8 mouse cellular contexts compared by ENCODE assay signal in the genomic region with DNA sequence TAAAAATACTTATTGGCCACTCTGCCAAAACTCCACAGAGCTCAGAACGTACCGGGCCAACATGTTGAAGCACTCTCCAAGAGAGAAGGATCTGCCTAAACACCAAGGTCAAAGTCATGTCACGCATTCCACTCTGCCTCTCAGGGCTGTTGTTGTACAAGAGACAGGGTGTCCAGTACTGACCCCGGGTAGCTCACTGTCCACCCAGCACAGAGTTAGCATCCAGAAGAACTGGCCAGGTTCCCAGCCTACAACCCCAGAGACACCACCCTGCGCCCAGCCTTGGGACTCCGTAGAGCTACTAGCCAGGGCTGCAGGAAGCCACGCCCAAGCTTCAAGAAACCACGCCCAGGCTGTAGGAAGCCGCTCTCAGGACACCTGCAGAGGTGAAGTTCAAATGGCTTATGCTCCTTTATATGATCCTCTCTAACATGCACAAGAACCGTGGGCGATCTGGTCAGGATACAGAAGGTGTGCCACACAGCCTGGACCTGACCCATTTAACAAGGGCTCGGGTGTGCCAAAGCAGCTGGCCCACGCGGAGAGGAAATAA. TPM values are rescaled to one million over a fixed set of nuclear protein-coding genes. Genes with fewer than 3 reads are reported as not detected.
DNase-seq lines count a peak whose midpoint lies in the region; ATAC-seq and TF ChIP-seq lines count a peak whose summit lies in the region.

No protein-coding gene starts in this region.

- no peak overlapping the region for H3K4me2 ChIP-seq in intestine, postnatal 0 days (replicated peaks; ENCODE audit: low read depth)
- no peak overlapping the region for H3K4me2 ChIP-seq in forebrain, embryonic 12.5 days

- ATAC-seq in intestine, postnatal 0 days = peak; percentile 19; the same call in 1 of the 2 replicates
- no peak for ATAC-seq in forebrain, embryonic 12.5 days (ENCODE audit: low FRiP score)

- intact Hi-C loops in gastrocnemius, adult 2 months (cut with DNase I) = loop anchor here (1.0 kb wide), 2 partner anchors 18 to 40 kb away; no protein-coding TSS in a partner anchor

- TF ChIP-seq CTCF in gastrocnemius, adult 2 months (IDR thresholded peaks at IDR 0.05) = no peak
- TF ChIP-seq CTCF in intestine, postnatal 0 days (IDR thresholded peaks at IDR 0.05; ENCODE audit: low read depth) = no peak

- H3K4me1 ChIP-seq in intestine, postnatal 0 days (replicated peaks; ENCODE audit: control insufficient read depth, insufficient read depth, low read length) = no peaks in the 10 kb centered on the region; the same call in 1 of the 2 replicates
- peaks cover 17% of the 10 kb centered on the region for H3K4me1 ChIP-seq in forebrain, embryonic 12.5 days

- H3K9me3 ChIP-seq in intestine, postnatal 0 days (ENCODE audit: control insufficient read depth) = no peaks in the 10 kb centered on the region
- no peaks in the 10 kb centered on the region for H3K9me3 ChIP-seq in forebrain, embryonic 12.5 days

- H3K9ac ChIP-seq in intestine, postnatal 0 days (ENCODE audit: low read depth, low read length) = no peak overlapping the region
- no peak overlapping the region for H3K9ac ChIP-seq in forebrain, embryonic 12.5 days

- 45% methylated on average over 14 of the region's 14 CpGs for WGBS in intestine, postnatal 0 days
- 65% methylated on average over 14 of the region's 14 CpGs for WGBS in forebrain, embryonic 12.5 days

- DNase-seq in right cerebral cortex, adult 18-20 months = peak; percentile 11
- no peak for DNase-seq in right cerebral cortex, postnatal 36 days (ENCODE audit: low spot score in 2 of 2)
- peak; percentile 91 for DNase-seq in gastrocnemius, adult 2 months
- peak; percentile 93 for DNase-seq in lung, postnatal 36 days
- DNase-seq in MN1 (ENCODE audit: low spot score) = no peak
- no peak for DNase-seq in frontal cortex, postnatal 36 days (ENCODE audit: low spot score in 2 of 2)

- 0 out of 2 replicates have a peak, but pooled peaks cover 8% of the 10 kb centered on the region for H3K27me3 ChIP-seq in intestine, postnatal 0 days (replicated peaks; ENCODE audit: control insufficient read depth, insufficient read depth, low read length)
- 0 out of 2 replicates have a peak, but pooled peaks cover 23% of the 10 kb centered on the region for H3K27me3 ChIP-seq in forebrain, embryonic 12.5 days

- no peaks in the 10 kb centered on the region for H3K36me3 ChIP-seq in intestine, postnatal 0 days (ENCODE audit: control insufficient read depth, insufficient read depth)
- no peaks in the 10 kb centered on the region for H3K36me3 ChIP-seq in forebrain, embryonic 12.5 days (replicated peaks)

- peak overlapping the region; percentile 97 for H3K27ac ChIP-seq in gastrocnemius, adult 2 months
- H3K27ac ChIP-seq in intestine, postnatal 0 days (ENCODE audit: low read depth, low read length) = no peak overlapping the region
- no peak overlapping the region for H3K27ac ChIP-seq in forebrain, embryonic 12.5 days

- peak overlapping the region; percentile 58 for H3K4me3 ChIP-seq in gastrocnemius, adult 2 months
- H3K4me3 ChIP-seq in intestine, postnatal 0 days (ENCODE audit: low read depth, low read length) = no peak overlapping the region
- H3K4me3 ChIP-seq in forebrain, embryonic 12.5 days (replicated peaks) = no peak overlapping the region

RNA-seq across cellular contexts. Expression of a gene that starts 30.7 kb away (rescaled TPM):
- 10 to 100 TPM; 52.8 to 70.8 TPM for total RNA-seq in gastrocnemius, adult 2 months (2021)
- polyA plus RNA-seq in intestine, postnatal 0 days (2015; fragmentation: Nextera tagmentation; extraction: Ambion mirVana) = 25.7 and 29.7 TPM in 2 replicates
- polyA plus RNA-seq in forebrain, embryonic 12.5 days (2016; fragmentation: Nextera tagmentation; extraction: Ambion mirVana) = 83.9 and 89.0 TPM in 2 replicates

RNA-seq across cellular contexts. Expression of a gene that starts 41.1 kb away (rescaled TPM):
- total RNA-seq in gastrocnemius, adult 2 months (2021) = 100 to 1,000 TPM in 1 of 2 experiments, 10 to 100 TPM in 1; 95.9 to 126 TPM
- polyA plus RNA-seq in intestine, postnatal 0 days (2015; fragmentation: Nextera tagmentation; extraction: Ambion mirVana) = 54.1 and 58.8 TPM in 2 replicates
- polyA plus RNA-seq in forebrain, embryonic 12.5 days (2016; fragmentation: Nextera tagmentation; extraction: Ambion mirVana) = 148 and 164 TPM in 2 replicates

Comparison
In these comparisons a context has a peak if more than half of its experiments do, and no peak if none do; other contexts are left out.
1. DNase-seq: peak in right cerebral cortex, adult 18-20 months (single experiment), gastrocnemius, adult 2 months (single experiment) and lung, postnatal 36 days (single experiment); none in right cerebral cortex, postnatal 36 days (0 of 2), MN1 (single experiment) and frontal cortex, postnatal 36 days (0 of 2).